Mouse (Mus musculus) CD4-positive, CD25-positive, alpha-beta regulatory T cell, adult 4 months (primary cell): ENCODE results near the gene Samd11. TPM values are rescaled to one million over a fixed set of nuclear protein-coding genes. Genes with fewer than 3 reads are reported as not detected.

Experiments used
- ATAC-seq: one replicate; pipeline ENCODE4 v1.8.0; 2017
- polyA plus RNA-seq, 2 experiments: library from polyadenylated mRNA; unstranded; fragments of 100-300 nt; shearing (Covaris generic); gene quantifications; one replicate each; pipeline ENCODE4 v1.2.1; 2017

Gene Samd11
- polyA plus RNA-seq, 2 experiments from 2014 or later = 2.4 to 4.1 TPM

GRCm38 (mm10) chr4:156213134-156213533 lies 42.3 kb downstream of the Samd11 start:
- ATAC-seq = no peak

GRCm38 (mm10) chr4:156209963-156210635 lies 45.4 kb downstream of the Samd11 start:
- no peak for ATAC-seq

- ATAC-seq = no peak
Observed at GRCm38 (mm10) chr4:156208872-156209271, 46.6 kb downstream of the Samd11 start.

GRCm38 (mm10) chr4:156203413-156204131 lies 51.9 kb downstream of the Samd11 start:
- peak; percentile 40 for ATAC-seq

- ATAC-seq = peak; percentile 80
Observed at GRCm38 (mm10) chr4:156203001-156203412, 52.5 kb downstream of the Samd11 start, which contains the start of gene AW011738. TSS of gene AW011738 (plus strand) at chr4:156203304.

- ATAC-seq = no peak
Observed at GRCm38 (mm10) chr4:156202462-156202893, 53.0 kb downstream of the Samd11 start.

- peak; percentile 63 for ATAC-seq
Observed at GRCm38 (mm10) chr4:156200623-156201475, 54.6 kb downstream of the Samd11 start, which contains the start of gene Isg15. TSS of gene Isg15 (minus strand) at chr4:156200818.

GRCm38 (mm10) chr4:156197829-156198205 lies 57.6 kb downstream of the Samd11 start:
- ATAC-seq = peak; percentile 9

GRCm38 (mm10) chr4:156197131-156197828 lies 58.2 kb downstream of the Samd11 start, which contains the start of gene Agrn:
TSS of gene Agrn (minus strand) at chr4:156197488.
- peak; percentile 25 for ATAC-seq

Other genes starting within 250 kb of the Samd11 start
- gene Tnfrsf4, start 241.8 kb downstream of the Samd11 start, polyA plus RNA-seq = 1,000 to 10,000 TPM; 1,065 to 1,393 TPM
- 100 to 1,000 TPM; 745 to 823 TPM for gene Tnfrsf18, start 229.5 kb downstream of the Samd11 start, polyA plus RNA-seq
- under 1 TPM; 0.35 to 0.81 TPM for gene Ttll10, start 196.2 kb downstream of the Samd11 start, polyA plus RNA-seq
- gene 9430015G10Rik, start 145.7 kb downstream of the Samd11 start, polyA plus RNA-seq = 10 to 100 TPM; 17.4 to 29.4 TPM
- not detected for gene Rnf223, start 125.1 kb downstream of the Samd11 start, polyA plus RNA-seq
- gene Agrn, start 58.2 kb downstream of the Samd11 start, polyA plus RNA-seq = 1 to 10 TPM; 3.6 to 3.9 TPM
- 10 to 100 TPM; 49.3 to 70.2 TPM for gene Isg15, start 54.8 kb downstream of the Samd11 start, polyA plus RNA-seq
- gene AW011738, start 52.4 kb downstream of the Samd11 start, polyA plus RNA-seq = 10 to 100 TPM in 1 of 2 experiments, 1 to 10 TPM in 1; 8.0 to 10.5 TPM
- 1 to 10 TPM in 1 of 2 experiments, under 1 TPM in 1; 0.86 to 1.4 TPM for gene Perm1, start 39.8 kb downstream of the Samd11 start, polyA plus RNA-seq
- gene Plekhn1, start 20.8 kb downstream of the Samd11 start, polyA plus RNA-seq = 1 to 10 TPM; 8.3 to 9.0 TPM
- gene Noc2l, start 19.6 kb downstream of the Samd11 start, polyA plus RNA-seq = 10 to 100 TPM; 12.6 to 16.9 TPM
- not detected for gene Vmn2r-ps159, start 75.4 kb upstream of the Samd11 start, polyA plus RNA-seq